Mouse (Mus musculus) megakaryocyte, embryonic 14.5 days (primary cell): ENCODE data around the gene Galnt2.

Experiments used
- FLI1 ChIP-seq: IDR thresholded peaks from 2 replicates; pipeline ENCODE4 v1.6.1; 2012; ENCODE audit warnings: low read length, inconsistent platforms, mixed read lengths
- GATA1 ChIP-seq: IDR thresholded peaks from 3 replicates; pipeline ENCODE4 v1.6.1; 2012; ENCODE audit warnings: mixed read lengths, low read length, inconsistent platforms, borderline replicate concordance

GRCm38 (mm10) chr8:124216951-124217350 lies 14.2 kb upstream of the Galnt2 start:
- TF ChIP-seq GATA1 (no peak), FLI1 (no peak)
